Mouse (Mus musculus) cerebellum, adult 2 months (tissue): ENCODE results near the gene Naa25.

Experiments
- CTCF ChIP-seq: fragments of 200-500 bp; IDR thresholded peaks from 2 replicates; pipeline ENCODE4 v1.5.1; 2011; ENCODE audit warnings: low read depth, mild to moderate bottlenecking, control low read depth, low read length, moderate library complexity, borderline replicate concordance; ENCODE audit not compliant: insufficient read depth
- POLR2A ChIP-seq: fragments of 200-500 bp; IDR thresholded peaks from 2 replicates; pipeline ENCODE4 v1.6.1; 2011; ENCODE audit warnings: low read length, control low read depth, borderline replicate concordance; ENCODE audit not compliant: insufficient read depth

- TF ChIP-seq CTCF, result no peak
- no peak for TF ChIP-seq POLR2A
Measured at GRCm38 (mm10) chr5:121363441-121363840, 34.3 kb upstream of the Naa25 start.
